Mouse (Mus musculus) heart, embryonic 10.5 days (tissue): ENCODE data around the gene Olfr473. TPM values are rescaled to one million over a fixed set of nuclear protein-coding genes. Genes with fewer than 3 reads are reported as not detected.
"Not testable (repeated sequence)": the region's sequence is repeated elsewhere in the genome, so short reads cannot be mapped to it uniquely, and the experiment has no call there.

Source experiments
- DNase-seq: peaks from one replicate; pipeline ENCODE4 v3.0.0-alpha.2; 2017; ENCODE audit warnings: low spot score
- H3K27ac ChIP-seq: fragments of 300-500 bp; sonication (generic); 2 replicates; pipeline ENCODE4 v1.5.1; 2016; ENCODE audit warnings: mild to moderate bottlenecking
- H3K27me3 ChIP-seq: fragments of 300-500 bp; sonication (generic); 2 replicates; pipeline ENCODE4 v1.6.1; 2016; ENCODE audit warnings: mild to moderate bottlenecking; ENCODE audit not compliant: poor library complexity, insufficient read depth, severe bottlenecking
- H3K36me3 ChIP-seq: fragments of 300-500 bp; sonication (generic); 2 replicates; pipeline ENCODE4 v1.6.1; 2016; ENCODE audit warnings: mild to moderate bottlenecking, moderate library complexity
- H3K4me1 ChIP-seq: fragments of 300-500 bp; sonication (generic); 2 replicates; pipeline ENCODE4 v1.6.1; 2016; ENCODE audit warnings: mild to moderate bottlenecking
- H3K4me3 ChIP-seq: fragments of 300-500 bp; sonication (generic); 2 replicates; pipeline ENCODE4 v1.5.1; 2016; ENCODE audit warnings: mild to moderate bottlenecking, moderate library complexity
- H3K9me3 ChIP-seq: fragments of 300-500 bp; sonication (generic); 2 replicates; pipeline ENCODE4 v1.6.1; 2016; ENCODE audit warnings: mild to moderate bottlenecking, moderate library complexity
- WGBS: fragments of 180-500 bp; shearing (Covaris S2); methylation state at CpG from one replicate; pipeline ENCODE4 v1.1.7; 2016; 5-methylcytosine and 5-hydroxymethylcytosine counted together
- polyA plus RNA-seq: library from polyadenylated mRNA; unstranded; fragments of >200 nt; fragmentation: Nextera tagmentation; extraction: Ambion mirVana; gene quantifications from 2 replicates; pipeline ENCODE4 v1.2.1, GENCODE M21; 2016

Olfr473 gene
- not detected in 2 replicates for polyA plus RNA-seq

DNA sequence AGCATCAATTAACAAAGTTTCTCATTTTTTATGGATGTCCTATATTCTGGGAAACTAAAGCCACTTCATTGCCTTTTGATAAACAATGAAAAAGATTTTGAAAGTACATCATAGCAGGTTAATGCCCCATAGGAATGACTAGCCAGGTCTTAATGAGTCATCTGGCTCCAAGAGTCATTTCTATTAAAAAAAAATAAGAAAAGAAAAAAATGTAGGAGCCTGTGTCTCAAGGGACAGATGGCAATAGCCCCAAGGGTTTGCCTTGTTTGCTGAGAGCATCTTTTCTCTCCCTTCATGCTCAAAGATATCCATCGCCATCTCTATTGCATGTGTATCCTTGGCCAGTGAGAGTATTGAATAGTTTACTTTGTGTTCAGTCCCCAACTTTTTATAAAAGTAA is at the start of gene Olfr473:
TSS of gene Olfr473 (plus strand) at position 301 of the 400 bp plus-strand sequence.
- H3K27ac ChIP-seq: no peak within 1 kb of the TSS
- no peaks in the 10 kb centered on the region for H3K27me3 ChIP-seq
- no peaks in the 10 kb centered on the region for H3K4me1 ChIP-seq
- WGBS: 86% methylated on average over 1 of the region's 1 CpGs
- no peak within 1 kb of the TSS for H3K4me3 ChIP-seq
- no peaks in the 10 kb centered on the region; the same call in 1 of the 2 replicates for H3K9me3 ChIP-seq
- H3K36me3 ChIP-seq: no peaks in the 10 kb centered on the region
- DNase-seq: no peak

- no peaks in the 10 kb centered on the region for H3K9me3 ChIP-seq
- no peaks in the 10 kb centered on the region for H3K36me3 ChIP-seq
- DNase-seq: no peak
- H3K27ac ChIP-seq: no peak within 1 kb of the TSS
- H3K4me3 ChIP-seq: no peak within 1 kb of the TSS
- no peaks in the 10 kb centered on the region for H3K4me1 ChIP-seq
- H3K27me3 ChIP-seq: no peaks in the 10 kb centered on the region
Measured at GRCm38 (mm10) chr7:107897602-107898001, 32.6 kb upstream of the Olfr473 start, which contains the start of gene Olfr472. Gene Olfr472, plus strand, starts transcription at chr7:107897902.

DNA sequence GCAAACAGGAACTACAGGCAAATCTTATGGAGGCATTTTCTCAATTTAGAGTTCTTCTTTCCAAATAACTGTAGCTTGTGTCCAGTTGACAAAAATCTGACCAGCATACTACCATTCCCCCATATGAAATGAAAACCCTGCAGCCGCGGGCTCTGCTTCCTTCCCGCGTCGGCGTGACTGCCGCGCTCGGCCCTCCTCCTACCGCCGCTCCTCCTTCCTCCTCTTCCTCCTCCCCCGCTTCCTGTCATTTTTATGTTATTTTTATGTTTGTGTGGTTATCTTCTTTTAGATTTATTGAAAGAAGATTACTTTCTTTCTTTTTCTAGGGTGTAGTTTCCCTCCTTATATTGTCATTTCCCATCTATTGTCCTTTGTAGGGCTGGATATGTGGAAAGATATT is 22.3 kb downstream of the Olfr473 start:
- not testable (repeated sequence) for H3K36me3 ChIP-seq, H3K4me1 ChIP-seq
- 96% methylated on average over 12 of the region's 12 CpGs for WGBS

DNA sequence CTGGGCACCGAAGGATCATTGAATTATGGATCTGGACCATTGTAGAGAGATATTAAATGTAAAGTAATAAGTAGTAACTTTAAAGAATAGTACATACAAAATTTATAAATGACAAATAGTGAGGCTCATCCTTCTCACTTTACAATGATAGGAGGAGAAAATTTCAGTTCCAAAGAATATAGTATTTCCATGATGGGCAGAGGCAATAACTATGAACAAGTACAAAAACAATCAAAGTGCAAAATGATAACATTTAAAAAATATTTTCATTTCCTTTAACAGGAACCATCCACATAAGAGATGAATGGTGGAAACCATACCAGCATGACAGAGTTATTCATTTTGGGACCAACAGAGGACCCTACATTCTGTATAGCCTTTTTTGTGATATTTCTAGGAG is 24.1 kb downstream of the Olfr473 start, which contains the start of gene Olfr474:
TSS of gene Olfr474 (plus strand) at position 301 of the 400 bp plus-strand sequence.
- no peaks in the 10 kb centered on the region for H3K27me3 ChIP-seq
- WGBS: 75% methylated on average over 1 of the region's 1 CpGs
- no peak for DNase-seq

More for the DNA sequence above, 22.3 kb downstream of the Olfr473 start:
- DNase-seq, H3K27me3 ChIP-seq, H3K4me3 ChIP-seq, H3K27ac ChIP-seq, H3K9me3 ChIP-seq: not testable (repeated sequence)

GRCm38 (mm10) chr7:107964503-107964902 is 34.3 kb downstream of the Olfr473 start, which contains the start of gene Olfr476:
Gene Olfr476, plus strand, starts transcription at chr7:107964803.
- no peak within 1 kb of the TSS for H3K27ac ChIP-seq
- H3K4me1 ChIP-seq: no peaks in the 10 kb centered on the region
- H3K4me3 ChIP-seq: no peak within 1 kb of the TSS
- 43% methylated on average over 1 of the region's 1 CpGs for WGBS
- H3K9me3 ChIP-seq: no peaks in the 10 kb centered on the region
- no peak for DNase-seq
- no peaks in the 10 kb centered on the region for H3K27me3 ChIP-seq
- H3K36me3 ChIP-seq: no peaks in the 10 kb centered on the region

More for the DNA sequence above, 24.1 kb downstream of the Olfr473 start, which contains the start of gene Olfr474:
- H3K27ac ChIP-seq: no peak within 1 kb of the TSS
- H3K9me3 ChIP-seq: no peaks in the 10 kb centered on the region; the same call in 1 of the 2 replicates
- H3K4me1 ChIP-seq: no peaks in the 10 kb centered on the region
- no peak within 1 kb of the TSS for H3K4me3 ChIP-seq
- H3K36me3 ChIP-seq: no peaks in the 10 kb centered on the region

Other genes with a start within 250 kb of the Olfr473 start
- gene Cyb5r2, start 172.4 kb upstream of the Olfr473 start, polyA plus RNA-seq: 1.2 and 1.3 TPM in 2 replicates
- gene Ovch2, start 129.2 kb upstream of the Olfr473 start, polyA plus RNA-seq: not detected in 2 replicates
- not detected in 2 replicates for gene Olfr467, start 118.2 kb upstream of the Olfr473 start, polyA plus RNA-seq
- not detected in 2 replicates for gene Olfr469, start 104.9 kb upstream of the Olfr473 start, polyA plus RNA-seq
- not detected in 2 replicates for gene Olfr470, start 83.0 kb upstream of the Olfr473 start, polyA plus RNA-seq
- 0.03 TPM in 1 of 2 replicates, not detected in the other for gene Olfr472, start 32.5 kb upstream of the Olfr473 start, polyA plus RNA-seq
- gene Olfr474, start 24.2 kb downstream of the Olfr473 start, polyA plus RNA-seq: not detected in 2 replicates
- not detected in 2 replicates for gene Olfr476, start 34.4 kb downstream of the Olfr473 start, polyA plus RNA-seq
- not detected in 2 replicates for gene Olfr477, start 56.2 kb downstream of the Olfr473 start, polyA plus RNA-seq
- gene Olfr478, start 103.5 kb downstream of the Olfr473 start, polyA plus RNA-seq: not detected in 2 replicates
- gene Olfr479, start 120.2 kb downstream of the Olfr473 start, polyA plus RNA-seq: not detected in 2 replicates
- not detected in 2 replicates for gene Olfr480, start 136.9 kb downstream of the Olfr473 start, polyA plus RNA-seq
- gene Olfr481, start 149.4 kb downstream of the Olfr473 start, polyA plus RNA-seq: not detected in 2 replicates
- gene Olfr482, start 167.1 kb downstream of the Olfr473 start, polyA plus RNA-seq: not detected in 2 replicates
- gene Olfr483, start 170.4 kb downstream of the Olfr473 start, polyA plus RNA-seq: not detected in 2 replicates
- gene Olfr484, start 197.0 kb downstream of the Olfr473 start, polyA plus RNA-seq: not detected in 2 replicates
- not detected in 2 replicates for gene Olfr485, start 229.4 kb downstream of the Olfr473 start, polyA plus RNA-seq
- not detected in 2 replicates for gene Olfr486, start 242.3 kb downstream of the Olfr473 start, polyA plus RNA-seq